Mouse (Mus musculus) lung, embryonic 15.5 days (tissue): Measurements from ENCODE around the gene Hsd17b6. TPM values are rescaled to one million over a fixed set of nuclear protein-coding genes. Genes with fewer than 3 reads are reported as not detected.

ENCODE experiments used
- ATAC-seq: fragments of 200-750 bp; cut with Nextera tagmentation; 2 replicates; pipeline ENCODE4 v1.8.0; 2017; ENCODE audit warnings: moderate number of reproducible peaks, borderline replicate concordance; ENCODE audit not compliant: low FRiP score, low TSS enrichment; ENCODE audit errors: extremely low read depth
- H3K27ac ChIP-seq: fragments of 300-500 bp; sonication (generic); 2 replicates; pipeline ENCODE4 v1.5.1; 2015; ENCODE audit warnings: moderate library complexity, mild to moderate bottlenecking, inconsistent platforms
- H3K27me3 ChIP-seq: fragments of 300-500 bp; sonication (generic); 2 replicates; pipeline ENCODE4 v1.6.1; 2015; ENCODE audit warnings: inconsistent platforms
- H3K36me3 ChIP-seq: fragments of 300-500 bp; sonication (generic); 2 replicates; pipeline ENCODE4 v1.6.1; 2015; ENCODE audit warnings: inconsistent platforms
- H3K4me1 ChIP-seq: fragments of 300-500 bp; sonication (generic); 2 replicates; pipeline ENCODE4 v1.6.1; 2015; ENCODE audit warnings: inconsistent platforms
- H3K4me2 ChIP-seq: fragments of 300-500 bp; sonication (generic); 2 replicates; pipeline ENCODE4 v1.6.1; 2015; ENCODE audit warnings: inconsistent platforms, mild to moderate bottlenecking, moderate library complexity
- H3K4me3 ChIP-seq: fragments of 300-500 bp; sonication (generic); 2 replicates; pipeline ENCODE4 v1.5.1; 2015; ENCODE audit warnings: mild to moderate bottlenecking, inconsistent platforms
- H3K9ac ChIP-seq: fragments of 300-500 bp; sonication (generic); 2 replicates; pipeline ENCODE4 v1.6.1; 2015; ENCODE audit warnings: inconsistent platforms
- H3K9me3 ChIP-seq: fragments of 300-500 bp; sonication (generic); 2 replicates; pipeline ENCODE4 v1.6.1; 2016; ENCODE audit warnings: inconsistent platforms
- WGBS: fragments of 180-500 bp; shearing (Covaris S2); methylation state at CpG from one replicate; pipeline ENCODE4 v1.1.7; 2015; 5-methylcytosine and 5-hydroxymethylcytosine counted together
- polyA plus RNA-seq: library from polyadenylated mRNA; unstranded; fragments of >200 nt; fragmentation: Nextera tagmentation; extraction: Ambion mirVana; gene quantifications from 2 replicates; pipeline ENCODE4 v1.2.1, GENCODE M21; 2015

Gene Hsd17b6
- polyA plus RNA-seq, 1 experiment from 2014 or later = not detected

- H3K9me3 ChIP-seq = no peaks in the 10 kb centered on the region
- peaks cover 32% of the 10 kb centered on the region for H3K4me1 ChIP-seq
- 38% methylated on average over 5 of the region's 5 CpGs for WGBS
- H3K36me3 ChIP-seq = peaks cover 39% of the 10 kb centered on the region
- no peak overlapping the region; the same call in 1 of the 2 replicates for H3K4me2 ChIP-seq
- no peak overlapping the region for H3K4me3 ChIP-seq
- H3K9ac ChIP-seq = 0 out of 2 replicates have a peak overlapping the region, but pooled peaks have one; percentile 4
- no peaks in the 10 kb centered on the region for H3K27me3 ChIP-seq
- ATAC-seq = no peak
- H3K27ac ChIP-seq = no peak overlapping the region
These were observed 31.8 kb upstream of the Hsd17b6 start for GRCm38 (mm10) chr10:128039167-128039566.

DNA sequence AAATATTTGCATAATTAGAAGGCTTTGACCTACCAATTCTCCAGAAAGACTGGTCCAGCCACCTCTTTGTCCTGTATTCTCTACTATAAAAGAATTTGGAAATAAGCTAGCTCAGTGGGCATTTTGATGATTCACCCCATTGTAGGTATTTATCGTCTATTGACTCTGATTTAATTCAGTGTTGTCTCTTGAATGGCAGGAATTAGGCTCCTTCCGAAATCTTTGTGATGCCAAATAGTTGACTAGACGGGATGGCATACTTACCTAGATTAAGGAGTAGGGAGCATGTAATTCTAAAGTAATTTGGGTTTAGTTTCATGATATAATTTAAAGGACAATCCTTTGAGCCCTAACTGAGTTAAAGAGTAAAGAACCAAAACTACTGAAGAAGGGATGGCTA is 30.5 kb upstream of the Hsd17b6 start:
- ATAC-seq = no peak
- Histone ChIP-seq H3K4me1 (peaks cover 32% of the 10 kb centered on the region), H3K36me3 (peaks cover 29% of the 10 kb centered on the region), H3K9ac (peak overlapping the region; percentile 4; the same call in 1 of the 2 replicates), H3K27me3 (no peaks in the 10 kb centered on the region), H3K9me3 (no peaks in the 10 kb centered on the region), H3K4me3 (no peak overlapping the region), H3K4me2 (peak overlapping the region; percentile 33; the same call in 1 of the 2 replicates), H3K27ac (no peak overlapping the region)
- 65% methylated on average over 3 of the region's 3 CpGs for WGBS

DNA sequence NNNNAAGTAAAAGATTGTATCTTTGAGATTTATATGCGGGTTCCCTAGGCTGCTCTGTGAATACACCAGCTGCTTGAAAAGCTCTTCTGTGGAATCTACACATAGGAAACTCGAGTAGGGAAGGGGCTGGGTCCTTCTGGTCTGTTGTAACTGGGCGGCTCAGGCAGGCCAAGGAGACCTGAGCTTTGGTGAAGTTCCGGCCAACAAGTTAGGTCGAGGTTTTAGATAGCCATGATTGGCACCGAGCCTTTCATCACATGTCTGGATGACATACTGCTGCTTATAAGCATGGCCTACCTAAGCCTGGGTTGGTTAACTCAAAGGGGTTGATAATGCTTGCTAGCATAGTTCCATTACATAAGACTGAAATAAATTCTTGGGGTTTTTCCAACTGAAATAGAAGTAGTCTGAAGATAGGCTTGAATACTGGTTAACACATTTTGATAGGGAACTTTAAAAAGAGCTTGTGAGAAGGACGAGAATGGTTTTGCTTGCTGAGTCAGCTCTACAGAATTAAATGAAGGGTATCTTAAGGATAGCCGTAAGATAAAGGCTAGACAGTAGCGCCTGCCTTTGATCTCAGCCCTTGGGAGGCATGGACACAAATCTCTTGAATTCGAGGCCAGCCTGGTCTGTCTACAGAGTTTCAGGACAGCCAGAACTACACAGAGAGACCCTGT is 29.5 kb upstream of the Hsd17b6 start:
- H3K4me3 ChIP-seq = peak overlapping the region; percentile 95
- ATAC-seq = no peak
- peak overlapping the region; percentile 96; the same call in 1 of the 2 replicates for H3K27ac ChIP-seq
- H3K4me2 ChIP-seq = peak overlapping the region; percentile 63
- WGBS = 2% methylated on average over 10 of the region's 10 CpGs
- peaks cover 29% of the 10 kb centered on the region for H3K36me3 ChIP-seq
- peaks cover 32% of the 10 kb centered on the region for H3K4me1 ChIP-seq
- no peaks in the 10 kb centered on the region for H3K27me3 ChIP-seq
- H3K9me3 ChIP-seq = no peaks in the 10 kb centered on the region
- peak overlapping the region; percentile 99 for H3K9ac ChIP-seq

DNA sequence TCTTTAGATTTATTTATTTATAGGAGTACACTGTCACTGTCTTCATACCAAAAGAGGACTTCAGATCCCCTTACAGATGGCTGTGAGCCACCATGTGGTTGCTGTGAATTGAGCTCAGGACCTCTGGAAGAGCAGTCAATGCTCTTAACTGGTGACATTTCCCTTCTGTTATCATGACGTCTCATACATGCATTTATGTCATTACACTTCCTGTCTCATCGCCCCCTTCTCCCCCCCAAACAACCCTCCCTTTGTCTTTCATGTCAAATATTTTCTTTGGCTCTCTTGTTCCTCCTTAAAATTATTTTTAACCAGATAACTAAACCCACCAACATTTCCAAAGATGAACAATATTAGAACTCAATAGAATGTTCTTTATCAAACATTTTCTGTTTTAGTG is 23.4 kb upstream of the Hsd17b6 start:
- Histone ChIP-seq H3K27me3 (no peaks in the 10 kb centered on the region), H3K27ac (no peak overlapping the region), H3K9me3 (no peaks in the 10 kb centered on the region), H3K4me3 (no peak overlapping the region), H3K4me1 (peaks cover 4% of the 10 kb centered on the region), H3K36me3 (peaks cover 43% of the 10 kb centered on the region), H3K4me2 (no peak overlapping the region), H3K9ac (no peak overlapping the region)
- 53% methylated on average over 2 of the region's 2 CpGs for WGBS
- no peak for ATAC-seq

GRCm38 (mm10) chr10:128029931-128030330 is 22.5 kb upstream of the Hsd17b6 start:
- WGBS = 88% methylated on average over 7 of the region's 7 CpGs

GRCm38 (mm10) chr10:128023496-128023895 is 16.1 kb upstream of the Hsd17b6 start:
- no peak for ATAC-seq
- no peak overlapping the region for H3K4me3 ChIP-seq
- no peak overlapping the region for H3K27ac ChIP-seq
- H3K4me1 ChIP-seq = no peaks in the 10 kb centered on the region
- H3K4me2 ChIP-seq = no peak overlapping the region
- peaks cover 69% of the 10 kb centered on the region for H3K36me3 ChIP-seq
- no peaks in the 10 kb centered on the region for H3K27me3 ChIP-seq
- 92% methylated on average over 10 of the region's 10 CpGs for WGBS
- no peaks in the 10 kb centered on the region for H3K9me3 ChIP-seq
- H3K9ac ChIP-seq = no peak overlapping the region

More at GRCm38 (mm10) chr10:128029931-128030330, 22.5 kb upstream of the Hsd17b6 start:
- ATAC-seq = no peak
- Histone ChIP-seq H3K9me3 (no peaks in the 10 kb centered on the region), H3K4me2 (no peak overlapping the region), H3K36me3 (peaks cover 46% of the 10 kb centered on the region), H3K9ac (no peak overlapping the region), H3K27me3 (no peaks in the 10 kb centered on the region), H3K4me1 (peaks cover 4% of the 10 kb centered on the region), H3K4me3 (no peak overlapping the region), H3K27ac (no peak overlapping the region)

GRCm38 (mm10) chr10:128022196-128022595 is 14.8 kb upstream of the Hsd17b6 start:
- no peak for ATAC-seq
- 96% methylated on average over 5 of the region's 5 CpGs for WGBS
- H3K36me3 ChIP-seq = peaks cover 70% of the 10 kb centered on the region

DNA sequence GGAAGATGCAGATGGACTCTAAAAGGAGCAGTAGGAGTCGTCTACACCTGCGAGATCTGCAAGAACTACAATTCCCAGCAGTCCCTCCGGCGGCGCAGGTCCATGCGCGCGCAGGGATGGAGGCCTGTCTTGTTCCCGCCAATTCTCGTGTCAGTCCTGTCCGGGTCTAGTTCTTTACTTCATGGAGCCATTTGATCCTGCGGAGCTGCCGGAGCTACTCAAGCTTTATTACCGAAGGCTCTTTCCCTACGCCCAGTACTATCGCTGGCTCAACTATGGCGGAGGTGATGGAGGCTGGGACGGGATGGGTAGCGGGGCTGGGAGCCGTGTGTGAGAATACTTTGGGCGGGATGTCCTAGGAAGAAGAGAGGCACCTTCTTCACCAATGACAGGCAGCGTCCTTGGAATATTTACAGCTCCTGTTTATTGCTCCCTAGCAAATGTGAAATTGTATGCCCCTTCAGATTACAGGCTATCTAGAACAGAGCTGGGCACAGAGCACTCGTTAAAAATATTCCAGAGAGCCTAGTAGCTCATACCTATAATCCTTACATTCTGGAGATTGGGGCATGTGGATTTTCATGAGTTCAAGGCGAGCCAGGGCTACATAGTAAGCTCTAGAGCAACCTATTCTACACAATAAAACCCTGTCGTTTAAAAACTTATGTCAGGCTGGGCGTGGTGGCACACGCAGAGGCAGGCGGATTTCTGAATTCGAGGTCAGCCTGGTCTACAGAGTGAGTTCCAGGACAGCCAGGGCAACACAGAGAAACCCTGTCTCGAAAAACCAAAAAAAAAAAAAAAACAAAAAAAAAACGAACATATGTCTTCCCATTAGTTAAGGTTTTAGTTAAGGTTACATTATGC is 7.9 kb upstream of the Hsd17b6 start, which contains the start of gene Prim1:
Prim1 (plus strand) TSS at position 101 of the 867 bp plus-strand sequence.
- peak; percentile 92; the same call in 1 of the 2 replicates for ATAC-seq
- WGBS = 5% methylated on average over 31 of the region's 31 CpGs

More at GRCm38 (mm10) chr10:128022196-128022595, 14.8 kb upstream of the Hsd17b6 start:
- H3K4me2 ChIP-seq = no peak overlapping the region
- H3K9me3 ChIP-seq = no peaks in the 10 kb centered on the region
- H3K9ac ChIP-seq = no peak overlapping the region
- H3K4me3 ChIP-seq = no peak overlapping the region
- H3K27me3 ChIP-seq = no peaks in the 10 kb centered on the region
- no peaks in the 10 kb centered on the region for H3K4me1 ChIP-seq
- no peak overlapping the region for H3K27ac ChIP-seq

DNA sequence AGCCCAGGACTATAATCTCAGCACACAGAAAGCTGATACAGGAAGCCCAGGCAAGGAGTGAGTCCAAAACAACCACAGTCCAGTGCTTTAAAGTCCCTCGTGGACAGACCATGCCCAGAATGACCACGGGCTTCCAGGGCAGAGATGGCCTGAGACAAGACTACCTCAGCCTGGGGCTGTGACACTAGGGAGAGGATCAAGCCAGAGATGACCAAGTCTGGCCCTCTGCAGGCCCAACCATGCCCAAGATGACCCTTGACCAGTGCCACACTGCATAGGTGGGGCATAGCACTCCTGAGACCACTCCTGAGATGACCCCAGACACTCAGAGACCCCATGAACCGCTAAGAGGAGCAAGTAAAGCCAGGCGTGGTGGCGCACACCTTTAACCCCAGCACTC is 2.3 kb upstream of the Hsd17b6 start:
- ATAC-seq = no peak
- 73% methylated on average over 5 of the region's 5 CpGs for WGBS
- Histone ChIP-seq H3K4me3 (no peak overlapping the region), H3K9ac (no peak overlapping the region), H3K4me1 (no peaks in the 10 kb centered on the region), H3K9me3 (no peaks in the 10 kb centered on the region), H3K4me2 (no peak overlapping the region), H3K36me3 (no peaks in the 10 kb centered on the region), H3K27me3 (no peaks in the 10 kb centered on the region), H3K27ac (no peak overlapping the region)

More for the DNA sequence above, 7.9 kb upstream of the Hsd17b6 start, which contains the start of gene Prim1:
- Histone ChIP-seq H3K27ac (peak within 1 kb of the TSS; percentile 77), H3K4me3 (peak within 1 kb of the TSS; percentile 80), H3K4me2 (peak within 1 kb of the TSS; percentile 67), H3K9ac (peak within 1 kb of the TSS; percentile 68), H3K36me3 (peaks cover 23% of the 10 kb centered on the region), H3K27me3 (no peaks in the 10 kb centered on the region), H3K4me1 (no peaks in the 10 kb centered on the region), H3K9me3 (no peaks in the 10 kb centered on the region)

DNA sequence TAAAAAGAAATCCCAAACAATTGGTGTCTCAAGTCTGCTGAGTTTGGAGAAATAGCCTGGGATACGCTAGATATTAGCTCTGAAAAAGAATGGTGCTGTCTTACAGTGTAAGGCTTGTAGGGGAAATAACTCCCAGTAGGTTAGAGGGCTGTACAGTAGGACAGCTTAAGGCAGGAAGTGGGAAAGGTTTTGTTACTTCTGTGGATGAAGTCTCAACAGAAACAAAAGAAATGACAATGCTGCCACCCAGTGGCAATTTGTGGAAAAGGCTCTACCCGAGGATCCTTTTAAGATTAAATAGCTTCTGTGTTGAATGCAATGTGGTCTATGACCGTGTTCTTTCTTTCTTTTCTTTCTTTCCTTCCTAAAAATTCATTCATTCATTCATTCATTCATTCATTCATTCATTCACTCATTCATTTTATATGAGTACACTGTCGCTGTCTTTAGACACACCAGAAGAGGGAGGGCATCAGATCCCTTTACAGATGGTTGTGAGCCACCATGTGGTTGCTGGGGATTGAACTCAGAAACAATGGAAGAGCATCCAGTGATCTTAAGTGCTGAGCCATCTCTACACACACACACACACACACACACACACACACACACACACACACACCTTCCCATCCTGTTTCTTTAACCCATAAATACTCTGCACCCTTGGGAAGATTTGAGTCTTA is 937 bp upstream of the Hsd17b6 start:
- peak; percentile 69; the same call in 1 of the 2 replicates for ATAC-seq
- WGBS = 9% methylated on average over 4 of the region's 4 CpGs

GRCm38 (mm10) chr10:128005479-128005878 is 1.9 kb downstream of the Hsd17b6 start:
- no peak overlapping the region for H3K27ac ChIP-seq
- no peak for ATAC-seq
- H3K36me3 ChIP-seq = no peaks in the 10 kb centered on the region
- H3K9me3 ChIP-seq = no peaks in the 10 kb centered on the region
- no peaks in the 10 kb centered on the region for H3K4me1 ChIP-seq
- H3K4me3 ChIP-seq = no peak overlapping the region
- 69% methylated on average over 8 of the region's 8 CpGs for WGBS
- no peaks in the 10 kb centered on the region for H3K27me3 ChIP-seq
- H3K9ac ChIP-seq = no peak overlapping the region
- no peak overlapping the region for H3K4me2 ChIP-seq

More for the DNA sequence above, 937 bp upstream of the Hsd17b6 start:
- Histone ChIP-seq H3K27ac (no peak overlapping the region), H3K4me3 (no peak overlapping the region), H3K36me3 (no peaks in the 10 kb centered on the region), H3K4me1 (no peaks in the 10 kb centered on the region), H3K9me3 (no peaks in the 10 kb centered on the region), H3K27me3 (no peaks in the 10 kb centered on the region), H3K9ac (no peak overlapping the region), H3K4me2 (no peak overlapping the region)
